Mouse (Mus musculus) hindbrain, embryonic 11.5 days (tissue): ENCODE measurements around the gene Asdurf. TPM values are rescaled to one million over a fixed set of nuclear protein-coding genes. Genes with fewer than 3 reads are reported as not detected.
"Not testable (repeated sequence)": the region's sequence is repeated elsewhere in the genome, so short reads cannot be mapped to it uniquely, and the experiment has no call there.

ENCODE experiments used
- ATAC-seq: fragments of 200-750 bp; cut with Nextera tagmentation; 2 replicates; pipeline ENCODE4 v1.8.0; 2017; ENCODE audit warnings: mild to moderate bottlenecking, moderate TSS enrichment, moderate library complexity; ENCODE audit not compliant: low FRiP score
- DNase-seq: peaks from one replicate; pipeline ENCODE4 v3.0.0-alpha.2; 2015; ENCODE audit warnings: low spot score
- H3K27ac ChIP-seq: fragments of 300-500 bp; sonication (generic); 2 replicates; pipeline ENCODE4 v1.5.1; 2014; ENCODE audit warnings: mild to moderate bottlenecking, low read depth, low read length
- H3K27me3 ChIP-seq: fragments of 300-500 bp; sonication (generic); 2 replicates; pipeline ENCODE4 v1.6.1; 2014; ENCODE audit warnings: mild to moderate bottlenecking, low read length, moderate library complexity, mixed read lengths; ENCODE audit not compliant: control insufficient read depth, insufficient read depth
- H3K36me3 ChIP-seq: fragments of 300-500 bp; sonication (generic); 2 replicates; pipeline ENCODE4 v1.6.1; 2014; ENCODE audit warnings: mild to moderate bottlenecking, low read length, moderate library complexity, mixed read lengths; ENCODE audit not compliant: control insufficient read depth, insufficient read depth
- H3K4me1 ChIP-seq: fragments of 300-500 bp; sonication (generic); replicated peaks from 2 replicates; pipeline ENCODE4 v1.6.1; 2014; ENCODE audit warnings: low read length, mixed read lengths; ENCODE audit not compliant: control insufficient read depth, insufficient read depth
- H3K4me2 ChIP-seq: fragments of 300-500 bp; sonication (generic); replicated peaks from 2 replicates; pipeline ENCODE4 v1.6.1; 2014; ENCODE audit warnings: mild to moderate bottlenecking, low read depth, low read length
- H3K4me3 ChIP-seq: fragments of 300-500 bp; sonication (generic); 2 replicates; pipeline ENCODE4 v1.5.1; 2014; ENCODE audit warnings: low read depth, low read length
- H3K9ac ChIP-seq: fragments of 300-500 bp; sonication (generic); 2 replicates; pipeline ENCODE4 v1.6.1; 2014; ENCODE audit warnings: low read depth, low read length
- H3K9me3 ChIP-seq: fragments of 300-500 bp; sonication (generic); 2 replicates; pipeline ENCODE4 v1.6.1; 2016; ENCODE audit warnings: low read length; ENCODE audit not compliant: control insufficient read depth
- WGBS: fragments of 180-500 bp; shearing (Covaris S2); extraction: QIAGEN DNeasy Blood & Tissue Kit; methylation state at CpG from one replicate; pipeline ENCODE4 v1.1.7; 2014; 5-methylcytosine and 5-hydroxymethylcytosine counted together
- polyA plus RNA-seq: library from polyadenylated mRNA; unstranded; fragments of >200 nt; fragmentation: Nextera tagmentation; extraction: Ambion mirVana; gene quantifications from 2 replicates; pipeline ENCODE4 v1.2.1, GENCODE M21; 2014

The Asdurf gene
- not detected in 2 replicates for polyA plus RNA-seq

DNA sequence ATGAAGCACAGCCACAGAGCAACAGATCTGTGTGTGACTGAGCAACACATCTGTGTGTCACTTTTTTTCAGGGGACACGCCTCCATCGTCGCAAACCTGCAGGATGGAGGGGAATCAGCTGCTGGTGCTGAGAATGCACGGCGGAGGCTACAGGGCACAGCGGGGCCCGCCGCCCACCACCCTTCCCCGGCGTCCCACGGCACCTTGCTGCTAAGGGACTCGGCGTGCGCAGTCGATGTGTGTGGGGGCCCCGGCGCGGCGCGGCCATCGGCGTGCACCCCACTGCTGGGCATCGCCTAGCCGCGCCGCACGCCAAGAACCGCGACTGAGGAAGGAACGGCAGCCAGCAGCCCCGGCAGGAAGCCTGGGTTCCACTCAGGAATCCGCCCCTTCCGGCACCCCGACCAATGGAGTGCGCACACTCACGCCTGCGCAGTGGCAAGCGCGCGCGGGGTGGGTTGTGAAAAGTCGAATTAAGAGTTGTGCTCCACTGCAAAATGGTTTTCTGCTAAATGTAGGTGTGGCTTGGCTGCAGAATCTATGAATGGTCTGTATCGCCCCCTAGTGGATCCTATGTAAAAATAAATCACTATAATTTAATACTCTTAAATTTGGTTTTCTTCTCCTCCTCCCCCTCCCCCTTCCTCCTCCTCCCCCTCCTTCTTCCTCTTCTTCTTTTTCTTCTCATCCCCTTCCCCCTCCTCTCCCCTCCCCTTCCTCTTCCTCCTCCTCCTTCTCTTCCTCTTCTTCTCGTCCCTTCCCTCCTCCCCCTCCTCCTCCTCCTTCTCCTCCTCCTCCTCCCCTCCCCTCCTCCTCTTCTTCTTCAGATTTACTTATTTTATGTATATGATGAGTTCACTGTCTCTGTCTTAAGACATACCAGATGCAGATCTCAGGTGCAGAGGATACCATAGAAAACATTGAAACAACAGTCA lies at the start of gene Asdurf, which contains the start of the genes Gm28551 and Asnsd1:
Gene Asdurf, minus strand, starts transcription at position 293 of the 935 bp plus-strand sequence.
Gene Gm28551, minus strand, starts transcription at position 341 of the 935 bp plus-strand sequence.
Gene Asnsd1, minus strand, starts transcription at position 426 of the 935 bp plus-strand sequence.
- Histone ChIP-seq H3K36me3 (peaks cover 5% of the 10 kb centered on the region; the same call in 1 of the 2 replicates), H3K27me3 (no peaks in the 10 kb centered on the region), H3K4me2 (peak within 1 kb of the TSS; percentile 50), H3K9me3 (no peaks in the 10 kb centered on the region), H3K9ac (peak within 1 kb of the TSS; percentile 96), H3K4me3 (peak within 1 kb of the TSS; percentile 81), H3K27ac (peak within 1 kb of the TSS; percentile 85), H3K4me1 (no peaks in the 10 kb centered on the region)
- ATAC-seq: peak; percentile 100
- under 1% methylated on average over 43 of the region's 44 CpGs for WGBS
- peak; percentile 97 for DNase-seq

- WGBS: 38% methylated on average over 21 of the region's 21 CpGs
- not testable (repeated sequence) for H3K4me3 ChIP-seq, DNase-seq, H3K9ac ChIP-seq, H3K36me3 ChIP-seq, H3K9me3 ChIP-seq, H3K27me3 ChIP-seq, ATAC-seq, H3K27ac ChIP-seq, H3K4me1 ChIP-seq, H3K4me2 ChIP-seq
Measured at GRCm38 (mm10) chr1:53393936-53394760, 41.7 kb upstream of the Asdurf start.

DNA sequence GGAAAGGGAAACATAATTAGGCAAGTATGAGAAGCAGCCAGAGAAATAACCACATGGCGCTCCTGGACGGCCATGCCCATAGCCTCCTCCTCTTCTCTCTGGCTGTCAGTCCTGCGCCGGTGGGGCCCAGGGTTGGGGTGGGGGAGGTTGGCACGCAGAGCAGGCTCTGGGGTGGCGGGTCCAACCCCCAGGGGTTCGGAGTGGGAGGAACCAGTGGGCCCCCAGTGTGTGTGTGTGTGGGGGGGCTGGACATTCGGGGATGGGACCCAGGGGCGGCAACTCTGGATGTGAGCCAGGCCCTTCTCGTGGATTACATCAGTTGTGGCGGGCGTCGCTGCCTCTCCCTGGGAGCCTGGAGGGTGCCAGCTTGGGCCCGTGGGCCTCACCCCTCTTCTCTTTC lies 36.3 kb upstream of the Asdurf start:
- Histone ChIP-seq H3K27me3 (no peaks in the 10 kb centered on the region), H3K4me1 (no peaks in the 10 kb centered on the region), H3K4me2 (no peak overlapping the region), H3K27ac (no peak overlapping the region), H3K9ac (no peak overlapping the region), H3K9me3 (no peaks in the 10 kb centered on the region), H3K4me3 (no peak overlapping the region), H3K36me3 (no peaks in the 10 kb centered on the region)
- ATAC-seq: peak; percentile 47; the same call in 1 of the 2 replicates
- DNase-seq: no peak
- WGBS: 89% methylated on average over 13 of the region's 14 CpGs

DNA sequence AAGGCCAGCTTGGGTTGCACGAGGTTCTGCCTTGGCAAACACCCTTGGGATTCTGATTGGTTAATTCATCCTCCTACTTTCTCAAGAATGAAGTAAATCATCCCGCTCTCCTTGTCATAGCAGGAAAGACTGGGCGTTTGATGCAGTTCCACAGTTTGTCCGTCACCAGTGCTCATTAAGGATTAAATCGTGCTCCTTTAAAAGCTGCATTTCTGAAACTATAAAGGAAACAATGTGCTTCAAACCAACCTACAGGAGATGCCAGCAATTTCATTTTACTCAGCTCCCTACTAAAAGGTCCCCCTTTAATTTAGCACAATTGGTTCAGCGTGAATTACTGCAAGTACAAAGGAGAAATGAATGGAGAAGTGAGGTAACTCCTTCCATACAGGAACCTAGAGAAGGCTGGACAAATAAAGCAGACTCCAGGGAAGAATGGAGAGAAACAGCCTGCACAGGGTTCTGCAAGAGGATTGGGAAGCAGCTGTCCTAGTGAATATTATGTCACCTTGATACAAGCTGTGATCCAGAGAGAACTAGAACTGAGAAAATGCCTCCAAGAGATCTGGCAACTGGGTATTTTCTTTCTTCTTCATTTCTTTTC lies 31.8 kb upstream of the Asdurf start:
- Histone ChIP-seq H3K36me3 (no peaks in the 10 kb centered on the region), H3K27ac (no peak overlapping the region), H3K4me2 (no peak overlapping the region), H3K4me3 (no peak overlapping the region), H3K4me1 (no peaks in the 10 kb centered on the region), H3K9me3 (no peaks in the 10 kb centered on the region), H3K9ac (no peak overlapping the region), H3K27me3 (no peaks in the 10 kb centered on the region)
- ATAC-seq: no peak
- 88% methylated on average over 6 of the region's 6 CpGs for WGBS
- no peak for DNase-seq

- Histone ChIP-seq H3K4me1 (no peaks in the 10 kb centered on the region), H3K4me2 (no peak overlapping the region), H3K4me3 (no peak overlapping the region), H3K36me3 (no peaks in the 10 kb centered on the region), H3K9me3 (no peaks in the 10 kb centered on the region), H3K9ac (no peak overlapping the region), H3K27me3 (no peaks in the 10 kb centered on the region), H3K27ac (no peak overlapping the region)
- ATAC-seq (no peak), DNase-seq (no peak)
- WGBS: 74% methylated on average over 3 of the region's 3 CpGs
Measured at GRCm38 (mm10) chr1:53377731-53378130, 25.3 kb upstream of the Asdurf start.

GRCm38 (mm10) chr1:53375965-53376364 lies 23.5 kb upstream of the Asdurf start:
- not testable (repeated sequence) for DNase-seq, H3K4me1 ChIP-seq, H3K4me2 ChIP-seq, H3K9ac ChIP-seq, H3K36me3 ChIP-seq, H3K27me3 ChIP-seq, H3K27ac ChIP-seq, H3K9me3 ChIP-seq, H3K4me3 ChIP-seq, ATAC-seq
- 84% methylated on average over 2 of the region's 2 CpGs for WGBS

- H3K9me3 ChIP-seq: no peaks in the 10 kb centered on the region
- ATAC-seq (no peak), DNase-seq (no peak)
- no peak overlapping the region for H3K4me3 ChIP-seq
- H3K9ac ChIP-seq: no peak overlapping the region
- no peak overlapping the region for H3K27ac ChIP-seq
- no peaks in the 10 kb centered on the region for H3K36me3 ChIP-seq
- H3K27me3 ChIP-seq: no peaks in the 10 kb centered on the region
- no peaks in the 10 kb centered on the region for H3K4me1 ChIP-seq
- H3K4me2 ChIP-seq: no peak overlapping the region
Measured at GRCm38 (mm10) chr1:53358988-53359387, 6.6 kb upstream of the Asdurf start.

DNA sequence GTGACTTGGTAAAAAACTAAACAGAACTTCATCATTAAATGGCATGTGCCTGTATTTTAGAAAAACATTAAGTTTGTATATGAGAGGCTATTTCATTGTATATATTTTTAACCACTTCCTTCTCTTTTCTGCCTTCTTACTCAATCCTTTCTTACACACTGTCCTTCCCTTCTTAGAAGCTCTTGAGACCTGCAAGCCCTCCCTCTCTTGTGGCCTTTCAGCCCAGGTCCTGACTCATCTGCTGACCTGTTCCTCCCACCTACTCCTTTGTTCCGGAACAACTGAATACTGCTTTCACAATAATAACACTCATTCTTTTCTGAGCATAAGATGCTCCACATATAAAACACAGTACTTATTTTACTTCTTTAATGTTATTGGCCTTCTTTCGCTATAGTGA lies 11.3 kb downstream of the Asdurf start:
- no peak for ATAC-seq
- H3K9ac ChIP-seq: no peak overlapping the region
- no peak overlapping the region for H3K27ac ChIP-seq
- no peaks in the 10 kb centered on the region for H3K9me3 ChIP-seq
- no peak for DNase-seq
- no peak overlapping the region for H3K4me2 ChIP-seq
- WGBS: 97% methylated on average over 2 of the region's 2 CpGs
- H3K4me1 ChIP-seq: no peaks in the 10 kb centered on the region
- H3K4me3 ChIP-seq: no peak overlapping the region
- H3K27me3 ChIP-seq: no peaks in the 10 kb centered on the region
- H3K36me3 ChIP-seq: peaks cover 10% of the 10 kb centered on the region; the same call in 1 of the 2 replicates
